20 mouse cellular contexts compared by ENCODE assay signal in genomic region chr13:19575947-19576346, GRCm38 (mm10). TPM values are rescaled to one million over a fixed set of nuclear protein-coding genes. Genes with fewer than 3 reads are reported as not detected.
DNase-seq lines count a peak whose midpoint lies in the region; ATAC-seq and TF ChIP-seq lines count a peak whose summit lies in the region.
"Had no signal": no experiment of that assay in that cellular context is flagged by ENCODE, and none has a peak within 500 bp of the region (broad histone marks: within the 10 kb centered on the region; RNA-seq: fewer than 3 reads in every experiment).

No protein-coding gene starts in this region.

- no peak for TF ChIP-seq CTCF in liver, embryonic 14.5 days (IDR thresholded peaks at IDR 0.05; ENCODE audit: low read depth)

- no peak for TF ChIP-seq EP300 in liver, embryonic 14.5 days (IDR thresholded peaks at IDR 0.05; ENCODE audit: low read depth)

- H3K27ac ChIP-seq in liver, embryonic 14.5 days, result no peak overlapping the region
- H3K27ac ChIP-seq: embryonic facial prominence, embryonic 13.5 days; forebrain, embryonic 10.5 days; gastrocnemius, adult 2 months; heart, embryonic 13.5 days; hindbrain, embryonic 15.5 days had no signal

- WGBS in liver, embryonic 14.5 days (ENCODE audit: insufficient replicate concordance), result 19% methylated on average over 3 of the region's 3 CpGs

- no peaks in the 10 kb centered on the region for H3K27me3 ChIP-seq in liver, embryonic 14.5 days (ENCODE audit: control insufficient read depth, insufficient read depth, low read length)
- H3K27me3 ChIP-seq: CH12.LX; embryonic facial prominence, embryonic 13.5 days; heart, embryonic 13.5 days; hindbrain, embryonic 15.5 days had no signal

- peak; percentile 75; the same call in 1 of the 2 replicates for ATAC-seq in erythroid progenitor cell, adult 5-6 weeks (replicated peaks; ENCODE audit: low FRiP score, poor library complexity, severe bottlenecking)
- ATAC-seq in liver, embryonic 14.5 days (ENCODE audit: insufficient read depth), result peak; percentile 90
- peak; percentile 96 for ATAC-seq in megakaryocyte-erythroid progenitor cell, adult 5-6 weeks (replicated peaks; ENCODE audit: low FRiP score, low TSS enrichment, poor library complexity, severe bottlenecking)
- ATAC-seq: forebrain, embryonic 14.5 days had no signal

- no peak overlapping the region for H3K4me3 ChIP-seq in liver, embryonic 14.5 days (ENCODE audit: insufficient read depth in 1 of 2, low read depth in 2 of 2, low read length in 2 of 2)
- H3K4me3 ChIP-seq: embryonic facial prominence, embryonic 13.5 days; forebrain, embryonic 10.5 days; gastrocnemius, adult 2 months; heart, embryonic 13.5 days; hindbrain, embryonic 15.5 days had no signal

- DNase-seq in c-Kit-positive CD71-positive TER-119-negative erythroid progenitor cells, embryonic 14.5 days (ENCODE audit: low read depth), result peak; percentile 16
- peak; percentile 13 to 26 (median 22) for DNase-seq in liver, embryonic 14.5 days (ENCODE audit: low read depth in 3 of 3, low spot score in 3 of 3)
- no peak for DNase-seq in adipocyte (ENCODE audit: low spot score)
- DNase-seq in thymus, postnatal 0 days (ENCODE audit: low spot score), result no peak
- no peak for DNase-seq in cerebellum, adult 9-11 months
- DNase-seq: adrenal gland, postnatal 14 days; cerebellum, adult 2 months; cerebellum, postnatal 25 days; gastrocnemius, adult 2 months; gastrocnemius, postnatal 25 days; heart, postnatal 36 days had no signal

- peaks cover 2 to 13% of the 10 kb centered on the region in 2 experiments for H3K4me1 ChIP-seq in liver, embryonic 14.5 days (replicated peaks; ENCODE audit: control insufficient read depth in 2 of 2, insufficient read depth in 2 of 2, low read length in 1 of 2)
- H3K4me1 ChIP-seq: embryonic facial prominence, embryonic 13.5 days; forebrain, embryonic 10.5 days; hindbrain, embryonic 15.5 days had no signal

- H3K36me3 ChIP-seq in liver, embryonic 14.5 days (replicated peaks; ENCODE audit: control insufficient read depth, insufficient read depth, low read depth), result no peaks in the 10 kb centered on the region
- H3K36me3 ChIP-seq: embryonic facial prominence, embryonic 13.5 days; forebrain, embryonic 10.5 days; heart, embryonic 13.5 days; hindbrain, embryonic 15.5 days had no signal

- peak overlapping the region; percentile 3 for H3K4me2 ChIP-seq in liver, embryonic 14.5 days (ENCODE audit: low read depth)
- H3K4me2 ChIP-seq: embryonic facial prominence, embryonic 13.5 days; heart, embryonic 13.5 days; hindbrain, embryonic 15.5 days had no signal

- H3K9ac ChIP-seq in liver, embryonic 14.5 days (replicated peaks), result no peak overlapping the region
- H3K9ac ChIP-seq: embryonic facial prominence, embryonic 13.5 days; heart, embryonic 13.5 days; hindbrain, embryonic 15.5 days had no signal

- no peaks in the 10 kb centered on the region for H3K9me3 ChIP-seq in liver, embryonic 14.5 days (ENCODE audit: control insufficient read depth, low read length)
- H3K9me3 ChIP-seq: embryonic facial prominence, embryonic 13.5 days; forebrain, embryonic 10.5 days; heart, embryonic 13.5 days; hindbrain, embryonic 15.5 days had no signal

RNA-seq across cellular contexts. Expression of gene Epdr1, which starts 43.8 kb away (rescaled TPM):
- 10.8 and 17.6 TPM in 2 replicates for total RNA-seq in erythroid progenitor cell, adult 5-6 weeks (2015; ENCODE audit: low replicate concordance)
- 8.0 and 16.9 TPM in 2 replicates for total RNA-seq in erythroid progenitor cell, adult 5-6 weeks (2017; ENCODE audit: low replicate concordance)
- 8.3 and 9.0 TPM in 2 replicates for polyA plus RNA-seq in liver, embryonic 14.5 days (2012; rRNA removed)
- 14.7 and 18.6 TPM in 2 replicates for polyA plus RNA-seq in liver, embryonic 14.5 days (2014; fragmentation: Nextera tagmentation; extraction: Ambion mirVana)
- 68.9 and 85.9 TPM in 2 replicates for total RNA-seq in megakaryocyte-erythroid progenitor cell, adult 5-6 weeks (2014; fragmentation: Nextera tagmentation)
- total RNA-seq in megakaryocyte-erythroid progenitor cell, adult 5-6 weeks (2017), result 47.4 and 53.6 TPM in 2 replicates
- polyA plus RNA-seq in thymus, postnatal 0 days (2015; fragmentation: Nextera tagmentation; extraction: Ambion mirVana), result 4.3 and 4.4 TPM in 2 replicates

RNA-seq across cellular contexts. Expression of gene Sfrp4, which starts 47.0 kb away (rescaled TPM):
- 2.9 and 5.0 TPM in 2 replicates for total RNA-seq in erythroid progenitor cell, adult 5-6 weeks (2015; ENCODE audit: low replicate concordance)
- total RNA-seq in erythroid progenitor cell, adult 5-6 weeks (2017; ENCODE audit: low replicate concordance), result 2.3 and 2.5 TPM in 2 replicates
- 0.66 and 0.69 TPM in 2 replicates for polyA plus RNA-seq in liver, embryonic 14.5 days (2012; rRNA removed)
- 0.25 and 0.44 TPM in 2 replicates for polyA plus RNA-seq in liver, embryonic 14.5 days (2014; fragmentation: Nextera tagmentation; extraction: Ambion mirVana)
- 7.3 and 8.3 TPM in 2 replicates for total RNA-seq in megakaryocyte-erythroid progenitor cell, adult 5-6 weeks (2014; fragmentation: Nextera tagmentation)
- 2.3 and 2.4 TPM in 2 replicates for total RNA-seq in megakaryocyte-erythroid progenitor cell, adult 5-6 weeks (2017)
- 0.48 and 0.53 TPM in 2 replicates for polyA plus RNA-seq in thymus, postnatal 0 days (2015; fragmentation: Nextera tagmentation; extraction: Ambion mirVana)
- total RNA-seq: CH12.LX; granulocyte monocyte progenitor cell, adult 5-6 weeks had no signal

Comparison
In these comparisons a context has a peak if more than half of its experiments do, and no peak if none do; other contexts are left out.
1. DNase-seq: peak in c-Kit-positive CD71-positive TER-119-negative erythroid progenitor cells, embryonic 14.5 days (single experiment) and liver, embryonic 14.5 days (3 of 3); none in adipocyte (single experiment), thymus, postnatal 0 days (single experiment) and cerebellum, adult 9-11 months (single experiment).
2. Peak in every context shown above with its lines, with median percentiles within 50 percentile points of each other: ATAC-seq.